Mouse (Mus musculus) E14TG2a.4 (cell line): Measurements from ENCODE around the gene Osbpl10.

Source experiments
- CTCF ChIP-seq: conservative IDR thresholded peaks from 2 replicates; pipeline ENCODE4 v1.5.1; 2014; ENCODE audit warnings: low read length
- NANOG ChIP-seq: IDR thresholded peaks from 2 replicates; pipeline ENCODE4 v1.6.1; 2014; ENCODE audit warnings: borderline replicate concordance, low read length, mixed read lengths

GRCm38 (mm10) chr9:115134736-115135135, 156.4 kb downstream of the Osbpl10 start:
- TF ChIP-seq CTCF (no peak), NANOG (no peak)
